Mouse (Mus musculus) spleen, postnatal 0 days (tissue): ENCODE data around the gene Spag9. TPM values are rescaled to one million over a fixed set of nuclear protein-coding genes. Genes with fewer than 3 reads are reported as not detected.

Source experiments
- polyA plus RNA-seq: library from polyadenylated mRNA; unstranded; fragments of >200 nt; fragmentation: Nextera tagmentation; extraction: Ambion mirVana; gene quantifications from 2 replicates; pipeline ENCODE4 v1.2.1, GENCODE M21; 2015

The Spag9 gene
- polyA plus RNA-seq = 31.2 and 34.5 TPM in 2 replicates

DNA sequence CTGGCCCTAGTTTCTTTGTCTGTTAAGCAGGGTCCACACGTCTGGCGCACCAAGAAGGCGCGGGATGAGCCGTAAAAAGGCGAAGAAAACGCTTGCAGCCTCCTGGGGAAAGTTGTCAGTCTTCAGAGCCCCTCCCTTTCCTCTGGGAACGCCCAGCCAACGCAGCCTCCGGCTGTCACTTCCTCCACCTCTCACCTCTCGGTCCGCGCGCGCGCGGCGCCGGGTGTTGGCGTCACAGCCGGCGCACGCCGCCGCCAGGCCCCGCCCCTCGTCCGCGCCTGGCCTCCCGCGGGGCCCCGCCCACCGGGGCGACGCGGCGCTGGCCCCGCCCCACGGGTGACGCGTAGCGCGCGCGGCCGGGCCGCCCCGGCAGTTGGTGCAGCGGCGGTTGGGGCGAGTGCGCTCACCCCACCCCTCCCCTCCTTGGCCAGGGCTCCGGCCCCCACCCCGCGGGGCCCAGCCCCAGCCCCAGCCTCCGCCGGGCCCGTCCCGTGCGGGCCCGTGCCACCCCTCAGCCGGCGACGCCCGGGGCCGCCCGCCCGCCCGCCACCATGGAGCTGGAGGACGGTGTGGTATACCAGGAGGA lies at the start of gene Spag9:
Spag9 (plus strand) TSS at position 372 of the 586 bp plus-strand sequence.

DNA sequence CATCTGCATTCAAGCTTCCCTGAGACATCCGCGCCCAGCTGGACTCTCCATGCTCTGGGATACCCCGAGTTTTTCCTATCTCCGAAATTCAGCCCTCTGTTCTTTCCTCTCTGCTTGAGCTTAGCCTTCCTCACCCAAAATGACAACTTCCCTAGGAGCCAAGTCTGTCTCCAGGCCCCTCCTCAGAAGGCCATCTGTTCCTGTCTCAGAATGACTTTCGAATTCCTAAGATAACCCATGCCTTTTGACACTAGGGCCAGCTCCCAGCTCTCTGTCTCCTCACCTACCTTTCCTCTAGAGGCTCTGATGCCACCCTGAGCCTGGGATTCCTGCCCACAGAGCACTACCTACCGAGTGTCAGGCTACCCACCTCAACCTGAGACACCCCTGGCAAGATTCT lies 39.7 kb upstream of the Spag9 start, which contains the start of gene Nme2:
Nme2 (minus strand) TSS at position 101 of the 400 bp plus-strand sequence.

GRCm38 (mm10) chr11:93968005-93968847 lies 27.7 kb upstream of the Spag9 start, which contains the start of the genes Gm20390 and Nme1:
Gene Gm20390 (minus strand): TSS chr11:93968293.
Gene Nme1 (minus strand): TSS chr11:93968521.

Other genes starting within 250 kb of the Spag9 start
- gene Utp18, start 110.3 kb upstream of the Spag9 start, polyA plus RNA-seq = 18.4 and 18.8 TPM in 2 replicates
- 11.7 and 13.1 TPM in 2 replicates for gene Mbtd1, start 110.2 kb upstream of the Spag9 start, polyA plus RNA-seq
- 50.9 and 53.1 TPM in 2 replicates for gene Nme2, start 39.8 kb upstream of the Spag9 start, polyA plus RNA-seq
- 179 and 190 TPM in 2 replicates for gene Gm20390, start 27.8 kb upstream of the Spag9 start, polyA plus RNA-seq
- gene Nme1, start 27.6 kb upstream of the Spag9 start, polyA plus RNA-seq = 160 and 204 TPM in 2 replicates
- gene Tob1, start 215.4 kb downstream of the Spag9 start, polyA plus RNA-seq = 8.4 and 10.2 TPM in 2 replicates
- gene Wfikkn2, start 249.9 kb downstream of the Spag9 start, polyA plus RNA-seq = 0.67 and 0.92 TPM in 2 replicates